Mouse (Mus musculus) lung, adult 2 months (tissue): Measurements from ENCODE around the gene Cdh23. TPM values are rescaled to one million over a fixed set of nuclear protein-coding genes. Genes with fewer than 3 reads are reported as not detected.

Experiments
- DNase-seq: peaks from one replicate; pipeline ENCODE4 v3.0.0; 2022
- H3K4me1 ChIP-seq: fragments of 200-500 bp; 2 replicates; pipeline ENCODE4 v1.6.1; 2011; ENCODE audit warnings: low read length; ENCODE audit not compliant: control insufficient read depth, insufficient read depth
- H3K4me3 ChIP-seq: fragments of 200-500 bp; replicated peaks from 2 replicates; pipeline ENCODE3; 2011; ENCODE audit warnings: low read depth, mild to moderate bottlenecking, control low read depth, low read length; ENCODE audit errors: extremely low read depth
- CTCF ChIP-seq: fragments of 200-500 bp; IDR thresholded peaks from 2 replicates; pipeline ENCODE4 v1.5.1; 2011; ENCODE audit warnings: mild to moderate bottlenecking, low read length, control low read depth; ENCODE audit not compliant: insufficient read depth
- POLR2A ChIP-seq: fragments of 200-500 bp; IDR thresholded peaks from 2 replicates; pipeline ENCODE4 v1.6.1; 2011; ENCODE audit warnings: low read depth, mild to moderate bottlenecking, control low read depth, low read length, borderline replicate concordance; ENCODE audit errors: extremely low read depth
- WGBS: fragments of 180-500 bp; shearing (Covaris S2); methylation state at CpG from one replicate; pipeline ENCODE4 v1.1.7; 2018; 5-methylcytosine and 5-hydroxymethylcytosine counted together
- polyA plus RNA-seq: library from polyadenylated mRNA; depleted of rRNA; stranded (reverse); fragments of >200 nt; gene quantifications from 2 replicates; pipeline ENCODE4 v1.2.3, GENCODE M21; 2012

The Cdh23 gene
- polyA plus RNA-seq, 1 experiment, result 0.78 TPM

- 86% methylated on average over 1 of the region's 1 CpGs for WGBS
- Histone ChIP-seq H3K4me1 (no peaks in the 10 kb centered on the region), H3K4me3 (no peak overlapping the region)
- no peak for TF ChIP-seq POLR2A
- TF ChIP-seq CTCF, result no peak
- no peak for DNase-seq
These were observed 39.4 kb upstream of the Cdh23 start for GRCm38 (mm10) chr10:60735737-60736136.

- no peak overlapping the region for H3K4me3 ChIP-seq
- no peaks in the 10 kb centered on the region; the same call in 1 of the 2 replicates for H3K4me1 ChIP-seq
- TF ChIP-seq POLR2A, result no peak
- TF ChIP-seq CTCF, result no peak
- 82% methylated on average over 8 of the region's 8 CpGs for WGBS
- no peak for DNase-seq
These were observed 37.2 kb upstream of the Cdh23 start for GRCm38 (mm10) chr10:60733471-60733870.

GRCm38 (mm10) chr10:60732397-60732861, 36.1 kb upstream of the Cdh23 start:
- 69% methylated on average over 2 of the region's 2 CpGs for WGBS
- TF ChIP-seq POLR2A (no peak), CTCF (no peak)
- no peaks in the 10 kb centered on the region; the same call in 1 of the 2 replicates for H3K4me1 ChIP-seq
- H3K4me3 ChIP-seq, result no peak overlapping the region
- DNase-seq, result no peak

- DNase-seq, result no peak
- TF ChIP-seq POLR2A (no peak), CTCF (no peak)
- Histone ChIP-seq H3K4me1 (no peaks in the 10 kb centered on the region; the same call in 1 of the 2 replicates), H3K4me3 (no peak overlapping the region)
- 50% methylated on average over 5 of the region's 5 CpGs for WGBS
These were observed 35.5 kb upstream of the Cdh23 start for GRCm38 (mm10) chr10:60731742-60732141.

GRCm38 (mm10) chr10:60727301-60727700, 31.0 kb upstream of the Cdh23 start:
- no peak for DNase-seq
- no peak overlapping the region for H3K4me3 ChIP-seq
- WGBS, result 40% methylated on average over 5 of the region's 5 CpGs

GRCm38 (mm10) chr10:60726896-60727295, 30.6 kb upstream of the Cdh23 start:
- 86% methylated on average over 3 of the region's 3 CpGs for WGBS

More at GRCm38 (mm10) chr10:60727301-60727700, 31.0 kb upstream of the Cdh23 start:
- H3K4me1 ChIP-seq, result no peaks in the 10 kb centered on the region; the same call in 1 of the 2 replicates
- no peak for TF ChIP-seq CTCF
- no peak for TF ChIP-seq POLR2A

GRCm38 (mm10) chr10:60724496-60724895, 28.2 kb upstream of the Cdh23 start:
- 87% methylated on average over 6 of the region's 6 CpGs for WGBS
- DNase-seq, result no peak
- H3K4me3 ChIP-seq, result no peak overlapping the region
- TF ChIP-seq POLR2A (no peak), CTCF (no peak)
- H3K4me1 ChIP-seq, result no peaks in the 10 kb centered on the region; the same call in 1 of the 2 replicates

More at GRCm38 (mm10) chr10:60726896-60727295, 30.6 kb upstream of the Cdh23 start:
- DNase-seq, result no peak
- Histone ChIP-seq H3K4me1 (no peaks in the 10 kb centered on the region; the same call in 1 of the 2 replicates), H3K4me3 (no peak overlapping the region)
- TF ChIP-seq POLR2A (no peak), CTCF (no peak)

GRCm38 (mm10) chr10:60723345-60723744, 27.1 kb upstream of the Cdh23 start:
- DNase-seq, result no peak
- WGBS, result 56% methylated on average over 1 of the region's 1 CpGs
- Histone ChIP-seq H3K4me1 (no peaks in the 10 kb centered on the region), H3K4me3 (no peak overlapping the region)
- TF ChIP-seq POLR2A, result no peak
- no peak for TF ChIP-seq CTCF

- TF ChIP-seq POLR2A, result no peak
- TF ChIP-seq CTCF, result no peak
- no peak for DNase-seq
- H3K4me1 ChIP-seq, result no peaks in the 10 kb centered on the region
- H3K4me3 ChIP-seq, result no peak overlapping the region
- WGBS, result 70% methylated on average over 12 of the region's 12 CpGs
These were observed 25.4 kb upstream of the Cdh23 start for GRCm38 (mm10) chr10:60721640-60722039.

GRCm38 (mm10) chr10:60720461-60720860, 24.2 kb upstream of the Cdh23 start:
- H3K4me3 ChIP-seq, result no peak overlapping the region
- TF ChIP-seq CTCF (no peak), POLR2A (no peak)
- H3K4me1 ChIP-seq, result no peaks in the 10 kb centered on the region
- no peak for DNase-seq
- 79% methylated on average over 5 of the region's 5 CpGs for WGBS
